Mouse (Mus musculus): ENCODE results near the gene Zfp970. TPM values are rescaled to one million over a fixed set of nuclear protein-coding genes. Genes with fewer than 3 reads are reported as not detected.
"Not testable (repeated sequence)": the region's sequence is repeated elsewhere in the genome, so short reads cannot be mapped to it uniquely, and the experiment has no call there.

Zfp970 gene
- 10 to 100 TPM; 45.6 to 48.8 TPM for total RNA-seq (2021)
- long read RNA-seq, experiment 1, transcript Zfp970-201 (4 exons, 794 nt): major isoform, 7 of 19 reads
- long read RNA-seq, experiment 1, partial matches to known transcripts: 8 of 19 reads
- long read RNA-seq, experiment 1, other reads (novel, unspliced or antisense): 4 of 19 reads
- long read RNA-seq, experiment 2, transcript Zfp970-201 (4 exons, 794 nt): major isoform, 9 of 19 reads
- long read RNA-seq, experiment 2, partial matches to known transcripts: 6 of 19 reads
- long read RNA-seq, experiment 2, other reads (novel, unspliced or antisense): 4 of 19 reads

DNA sequence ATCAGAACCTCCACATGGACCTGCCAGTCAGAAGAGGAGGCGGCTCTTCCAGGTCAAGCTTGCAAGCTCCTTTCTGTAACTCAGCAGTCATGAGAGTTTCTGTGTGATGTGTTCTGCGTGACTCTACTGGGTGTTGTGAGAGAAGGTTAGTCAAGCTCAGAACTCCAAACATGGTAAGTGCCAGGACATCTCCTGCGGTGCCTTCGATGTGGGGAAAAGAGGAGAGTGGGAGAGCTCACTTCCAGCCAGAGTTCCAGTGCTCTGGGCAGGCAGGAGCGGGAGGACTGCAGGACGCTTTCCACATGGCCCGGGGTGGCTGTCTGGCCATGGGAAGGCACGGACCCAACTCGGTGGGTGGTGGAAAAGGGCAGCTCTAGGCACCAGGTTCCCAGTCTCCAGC lies at the start of gene Zfp970:
TSS of gene Zfp970 (plus strand) at position 58 of the 400 bp plus-strand sequence.
- DNase-seq: peak; percentile 42

- DNase-seq: not testable (repeated sequence)
Measured at GRCm38 (mm10) chr2:177468222-177468621, 3.7 kb downstream of the Zfp970 start.

DNA sequence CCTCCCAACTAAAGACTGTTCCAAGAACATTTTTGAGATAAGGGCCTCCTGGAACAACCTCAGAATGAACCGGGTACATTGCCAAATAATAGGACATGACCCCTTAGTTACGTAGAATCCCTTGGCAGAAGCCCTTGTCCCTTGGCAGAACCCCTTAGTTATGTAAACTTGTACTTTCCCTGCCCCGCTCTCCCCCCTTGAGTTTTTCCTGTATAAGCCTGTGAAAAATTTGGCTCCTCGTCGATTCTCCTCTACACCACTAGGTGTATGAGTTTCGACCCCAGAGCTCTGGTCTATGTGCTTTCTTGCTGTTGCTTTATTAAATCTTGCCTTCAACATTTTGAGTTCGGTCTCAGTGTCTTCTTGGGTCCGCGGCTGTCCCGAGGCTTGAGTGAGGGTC lies 7.7 kb downstream of the Zfp970 start:
- not testable (repeated sequence) for DNase-seq

GRCm38 (mm10) chr2:177481971-177482370 lies 17.4 kb downstream of the Zfp970 start:
- DNase-seq: not testable (repeated sequence)

DNA sequence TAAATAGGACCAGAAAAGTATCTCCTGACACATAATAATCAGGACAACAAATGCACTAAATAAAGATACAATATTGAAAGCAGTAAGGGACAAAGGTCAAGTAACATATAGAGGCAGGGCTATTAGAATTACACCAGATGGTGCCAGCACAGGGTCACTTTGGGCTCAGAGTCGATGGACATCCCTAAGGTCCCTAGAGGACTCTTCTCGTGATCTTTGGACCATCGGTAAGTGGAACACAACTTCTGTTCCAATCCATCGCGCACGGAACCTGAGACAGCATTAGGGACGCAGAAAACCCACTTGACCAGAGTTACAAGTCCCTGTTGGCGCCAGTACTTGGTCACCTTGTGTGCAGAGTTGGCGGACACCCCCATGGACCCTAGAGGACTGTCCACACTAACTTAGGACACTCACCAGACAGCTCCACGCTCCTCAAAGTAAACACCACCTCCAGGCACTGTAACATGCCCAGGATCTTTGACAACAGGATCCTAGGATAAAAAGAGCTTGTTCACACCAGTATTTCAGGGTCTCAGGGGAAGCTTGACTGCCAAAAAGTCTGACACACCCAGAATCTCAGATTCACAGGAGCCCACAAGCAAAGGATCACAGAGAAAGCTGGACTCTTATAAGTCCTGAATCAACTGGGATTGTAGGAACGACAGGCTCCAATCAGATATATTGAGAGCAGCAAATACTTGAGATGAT lies 18.9 kb downstream of the Zfp970 start:
- not testable (repeated sequence) for DNase-seq

- peak; percentile 54 for DNase-seq
Measured at GRCm38 (mm10) chr2:177498067-177498466, 33.5 kb downstream of the Zfp970 start, which contains the start of gene Gm14403. Gm14403 (plus strand) TSS chr2:177498215.

- not testable (repeated sequence) for DNase-seq
Measured at GRCm38 (mm10) chr2:177499182-177499581, 34.6 kb downstream of the Zfp970 start.

DNA sequence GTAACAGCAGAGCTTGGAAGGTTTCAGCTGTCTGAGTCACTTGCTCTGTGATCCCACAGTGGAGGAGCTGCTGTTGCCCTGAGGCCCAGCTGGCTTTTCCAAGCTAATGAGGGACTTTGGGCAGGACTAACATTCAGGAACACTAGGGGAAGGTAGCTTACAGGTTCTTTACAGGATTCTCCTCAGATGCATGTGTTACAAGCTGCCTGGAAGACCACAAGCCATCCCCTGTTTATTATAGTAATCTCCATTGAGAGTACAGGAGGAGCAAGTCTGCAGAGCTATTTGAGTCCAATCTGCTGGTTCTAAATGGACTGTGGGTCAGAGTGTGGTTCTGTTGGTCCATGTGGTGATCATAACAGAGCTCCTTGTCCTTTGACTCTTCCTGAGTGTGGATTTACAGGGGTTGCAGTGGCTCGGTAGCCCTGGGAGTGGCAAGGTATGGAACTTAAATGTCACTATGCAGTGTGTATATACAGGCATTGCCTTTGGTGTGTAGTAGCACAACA lies 40.7 kb downstream of the Zfp970 start:
- not testable (repeated sequence) for DNase-seq

DNA sequence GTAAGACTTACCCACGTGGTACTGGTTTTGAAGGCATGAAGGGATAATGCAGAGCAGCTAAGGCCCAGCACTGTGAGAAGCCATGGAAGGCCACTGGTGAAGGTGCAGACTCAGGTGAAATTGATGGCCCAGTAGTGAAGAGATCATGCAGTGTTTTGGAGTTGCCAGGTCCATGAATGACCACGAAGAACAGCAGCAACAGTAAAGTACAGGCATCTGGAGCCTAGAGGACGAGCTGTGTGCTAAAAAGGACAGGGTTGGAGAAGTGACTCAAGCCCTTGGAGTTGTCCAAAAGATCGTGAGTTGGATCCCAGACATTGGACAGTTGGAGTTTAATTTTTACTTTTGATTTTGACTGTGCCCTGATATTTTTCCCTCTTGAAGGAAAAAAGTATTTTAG lies 46.8 kb downstream of the Zfp970 start:
- not testable (repeated sequence) for DNase-seq

DNA sequence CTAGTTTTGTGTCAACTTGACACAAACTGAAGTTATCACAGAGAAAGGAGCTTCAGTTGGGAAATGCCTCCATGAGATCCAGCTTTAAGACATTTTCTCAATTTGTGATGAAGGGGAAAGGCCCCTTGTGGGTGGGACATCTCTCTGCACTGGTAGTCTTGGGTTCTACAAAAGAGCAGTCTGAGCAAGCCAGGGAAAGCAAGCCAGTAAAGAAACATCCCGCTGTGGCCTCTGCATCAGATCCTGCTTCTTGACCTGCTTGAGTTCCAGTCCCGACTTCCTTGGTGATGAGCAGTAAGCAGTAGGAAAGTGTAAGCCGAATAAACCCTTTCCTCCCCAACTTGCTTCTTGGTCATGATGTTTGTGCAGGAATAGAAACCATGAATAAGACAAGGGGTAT lies 47.4 kb downstream of the Zfp970 start:
- not testable (repeated sequence) for DNase-seq

- not testable (repeated sequence) for DNase-seq
Measured at GRCm38 (mm10) chr2:177513991-177514479, 49.5 kb downstream of the Zfp970 start.

GRCm38 (mm10) chr2:177517746-177518145 lies 53.2 kb downstream of the Zfp970 start:
- DNase-seq: not testable (repeated sequence)

DNA sequence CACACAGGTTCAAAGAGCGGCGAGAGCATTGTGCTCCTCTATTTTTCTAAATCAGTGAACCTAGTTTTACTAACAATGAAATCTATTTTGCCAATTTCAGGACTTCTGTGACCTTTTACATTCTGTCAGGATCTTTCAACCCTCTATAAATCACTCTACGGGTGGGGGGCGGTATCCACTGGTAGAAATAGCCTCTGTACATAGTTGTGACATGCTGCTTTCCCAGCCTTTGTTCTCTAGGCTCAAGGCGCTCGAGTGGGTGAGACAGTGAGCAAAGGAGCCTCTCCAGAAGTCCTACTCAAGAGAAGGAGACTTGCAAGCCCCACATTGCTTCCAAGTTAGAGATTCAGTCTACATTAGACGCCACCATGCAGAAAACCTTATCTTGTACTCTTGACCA lies 53.8 kb downstream of the Zfp970 start:
- not testable (repeated sequence) for DNase-seq

DNA sequence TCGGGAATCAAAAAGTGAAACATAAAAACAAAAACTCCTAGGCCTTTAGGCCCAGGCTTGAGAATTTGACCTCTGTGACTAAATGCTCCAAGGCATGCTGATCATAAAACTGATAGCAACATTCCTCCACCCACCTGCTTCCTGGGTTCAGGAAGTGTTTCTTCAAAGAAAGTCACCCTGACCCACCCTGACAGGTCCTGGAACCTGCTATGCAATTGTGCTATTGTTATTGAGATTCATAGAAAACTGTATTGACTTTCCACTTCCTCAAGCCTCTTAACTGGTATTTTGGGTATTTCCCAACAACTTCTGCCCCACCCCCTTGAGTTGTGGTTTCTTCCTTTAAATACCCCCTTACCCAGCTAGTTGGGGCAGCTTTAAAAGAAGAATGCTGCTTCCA lies 54.4 kb downstream of the Zfp970 start:
- DNase-seq: not testable (repeated sequence)

DNA sequence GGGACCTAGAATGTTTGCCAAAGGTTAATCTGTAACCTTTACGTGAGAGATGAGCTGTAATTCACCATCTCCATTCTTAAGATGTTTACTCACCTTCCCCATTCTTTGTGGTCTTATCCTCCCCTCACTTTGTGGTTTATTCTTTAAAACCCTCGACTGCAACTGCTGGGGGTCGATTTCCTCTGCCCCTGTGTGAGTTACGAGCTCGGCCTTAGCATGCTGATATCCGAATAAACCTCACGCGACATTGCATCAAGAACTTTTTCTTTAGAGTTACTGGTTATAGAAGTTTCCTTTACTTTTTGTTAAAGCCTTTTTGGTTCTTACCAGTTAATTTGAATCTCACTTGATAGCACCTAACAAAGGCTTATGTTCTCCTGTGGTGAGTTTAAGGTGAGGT lies 55.5 kb downstream of the Zfp970 start:
- no peak for DNase-seq

GRCm38 (mm10) chr2:177523061-177523460 lies 58.5 kb downstream of the Zfp970 start:
- no peak for DNase-seq

- DNase-seq: not testable (repeated sequence)
Measured at GRCm38 (mm10) chr2:177523674-177524073, 59.1 kb downstream of the Zfp970 start.

DNA sequence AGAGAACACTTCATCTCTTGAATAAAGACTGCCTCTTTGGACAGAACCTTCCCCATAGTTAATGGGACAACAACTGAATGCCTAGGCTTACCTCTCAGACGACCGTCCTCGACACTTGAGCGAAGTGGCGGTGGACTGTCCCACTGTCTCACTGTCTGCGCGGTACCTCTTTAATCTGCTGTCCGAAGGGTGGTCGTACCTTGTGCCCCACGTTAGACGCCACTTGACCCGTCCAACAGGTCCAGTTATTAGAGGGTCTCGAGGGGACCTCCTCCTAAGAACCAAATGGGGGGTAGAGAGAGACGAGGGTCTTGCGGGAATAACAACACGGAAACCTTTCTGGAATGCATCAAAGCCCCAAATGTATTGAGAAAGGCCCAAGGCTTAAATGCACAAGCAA lies 59.6 kb downstream of the Zfp970 start:
- not testable (repeated sequence) for DNase-seq

Other genes starting within 250 kb of the Zfp970 start
- 1 to 10 TPM in 1 of 2 experiments, under 1 TPM in 1; 0.93 to 1.8 TPM for gene Gm14409, start 197.7 kb upstream of the Zfp970 start, total RNA-seq (2021)
- 1 to 10 TPM; 1.1 to 1.5 TPM for gene Gm14412, start 140.4 kb upstream of the Zfp970 start, total RNA-seq (2021)
- 10 to 100 TPM; 17.5 to 24.4 TPM for gene Gm14418, start 66.4 kb upstream of the Zfp970 start, total RNA-seq (2021)
- 10 to 100 TPM; 40.5 to 48.3 TPM for gene Gm14403, start 33.5 kb downstream of the Zfp970 start, total RNA-seq (2021)
- not detected for gene Gm14406, start 113.5 kb downstream of the Zfp970 start, total RNA-seq (2021)